Mouse (Mus musculus): Measurements from ENCODE around the gene Bri3bp. TPM values are rescaled to one million over a fixed set of nuclear protein-coding genes. Genes with fewer than 3 reads are reported as not detected.
"Not testable (repeated sequence)": the region's sequence is repeated elsewhere in the genome, so short reads cannot be mapped to it uniquely, and the experiment has no call there.

Bri3bp gene
- polyA plus RNA-seq, 1 experiment from 2014 or later = 31.8 TPM

GRCm38 (mm10) chr5:125407910-125408575, 33.3 kb upstream of the Bri3bp start:
- H3K4me2 ChIP-seq (ENCODE audit: low read depth, low read length) = no peak overlapping the region
- H3K4me3 ChIP-seq (replicated peaks; ENCODE audit: low read length) = no peak overlapping the region
- no peak for ATAC-seq (ENCODE audit: insufficient read depth, low FRiP score)
- H3K27ac ChIP-seq (ENCODE audit: low read length) = no peak overlapping the region
- 66% methylated on average over 14 of the region's 14 CpGs for WGBS
- H3K36me3 ChIP-seq (ENCODE audit: control insufficient read depth, insufficient read depth, low read length) = no peaks in the 10 kb centered on the region
- H3K27me3 ChIP-seq (ENCODE audit: control insufficient read depth, insufficient read depth, low read length) = no peaks in the 10 kb centered on the region
- no peaks in the 10 kb centered on the region for H3K9me3 ChIP-seq (replicated peaks; ENCODE audit: control insufficient read depth, low read length)
- H3K9ac ChIP-seq (ENCODE audit: low read length) = no peak overlapping the region
- peaks cover 18% of the 10 kb centered on the region for H3K4me1 ChIP-seq (ENCODE audit: control insufficient read depth, insufficient read depth, low read length)

- H3K4me2 ChIP-seq (ENCODE audit: low read depth, low read length) = peak overlapping the region; percentile 57
- under 1% methylated on average over 13 of the region's 13 CpGs for WGBS
- no peaks in the 10 kb centered on the region for H3K9me3 ChIP-seq (replicated peaks; ENCODE audit: control insufficient read depth, low read length)
- peak overlapping the region; percentile 59; the same call in 1 of the 2 replicates for H3K9ac ChIP-seq (ENCODE audit: low read length)
- peak overlapping the region; percentile 48 for H3K4me3 ChIP-seq (replicated peaks; ENCODE audit: low read length)
- H3K27ac ChIP-seq (ENCODE audit: low read length) = 0 out of 2 replicates have a peak overlapping the region, but pooled peaks have one; percentile 34
- peak; percentile 38; the same call in 1 of the 2 replicates for ATAC-seq (ENCODE audit: insufficient read depth, low FRiP score)
- H3K36me3 ChIP-seq (ENCODE audit: control insufficient read depth, insufficient read depth, low read length) = no peaks in the 10 kb centered on the region
- H3K4me1 ChIP-seq (ENCODE audit: control insufficient read depth, insufficient read depth, low read length) = peaks cover 18% of the 10 kb centered on the region
- no peaks in the 10 kb centered on the region for H3K27me3 ChIP-seq (ENCODE audit: control insufficient read depth, insufficient read depth, low read length)
These were observed 32.5 kb upstream of the Bri3bp start for GRCm38 (mm10) chr5:125408842-125409241.

GRCm38 (mm10) chr5:125409348-125410090, 31.8 kb upstream of the Bri3bp start:
- H3K4me2 ChIP-seq (ENCODE audit: low read depth, low read length) = peak overlapping the region; percentile 57
- peak overlapping the region; percentile 48 for H3K4me3 ChIP-seq (replicated peaks; ENCODE audit: low read length)
- ATAC-seq (ENCODE audit: insufficient read depth, low FRiP score) = no peak
- H3K36me3 ChIP-seq (ENCODE audit: control insufficient read depth, insufficient read depth, low read length) = no peaks in the 10 kb centered on the region
- H3K4me1 ChIP-seq (ENCODE audit: control insufficient read depth, insufficient read depth, low read length) = peaks cover 18% of the 10 kb centered on the region
- H3K9ac ChIP-seq (ENCODE audit: low read length) = peak overlapping the region; percentile 59; the same call in 1 of the 2 replicates
- WGBS = 11% methylated on average over 20 of the region's 20 CpGs
- no peaks in the 10 kb centered on the region for H3K9me3 ChIP-seq (replicated peaks; ENCODE audit: control insufficient read depth, low read length)
- no peaks in the 10 kb centered on the region for H3K27me3 ChIP-seq (ENCODE audit: control insufficient read depth, insufficient read depth, low read length)
- H3K27ac ChIP-seq (ENCODE audit: low read length) = 0 out of 2 replicates have a peak overlapping the region, but pooled peaks have one; percentile 34

GRCm38 (mm10) chr5:125411972-125412530, 29.3 kb upstream of the Bri3bp start:
- 62% methylated on average over 5 of the region's 5 CpGs for WGBS
- H3K9me3 ChIP-seq (replicated peaks; ENCODE audit: control insufficient read depth, low read length) = no peaks in the 10 kb centered on the region
- ATAC-seq (ENCODE audit: insufficient read depth, low FRiP score) = no peak
- H3K27ac ChIP-seq (ENCODE audit: low read length) = no peak overlapping the region
- no peak overlapping the region for H3K4me3 ChIP-seq (replicated peaks; ENCODE audit: low read length)
- no peaks in the 10 kb centered on the region for H3K27me3 ChIP-seq (ENCODE audit: control insufficient read depth, insufficient read depth, low read length)
- peaks cover 13% of the 10 kb centered on the region for H3K4me1 ChIP-seq (ENCODE audit: control insufficient read depth, insufficient read depth, low read length)
- no peak overlapping the region for H3K4me2 ChIP-seq (ENCODE audit: low read depth, low read length)
- no peak overlapping the region for H3K9ac ChIP-seq (ENCODE audit: low read length)
- H3K36me3 ChIP-seq (ENCODE audit: control insufficient read depth, insufficient read depth, low read length) = peaks cover 16% of the 10 kb centered on the region; the same call in 1 of the 2 replicates

GRCm38 (mm10) chr5:125412536-125412935, 28.8 kb upstream of the Bri3bp start:
- not testable (repeated sequence) for H3K4me1 ChIP-seq (ENCODE audit: control insufficient read depth, insufficient read depth, low read length); ATAC-seq (ENCODE audit: insufficient read depth, low FRiP score); H3K4me3 ChIP-seq (replicated peaks; ENCODE audit: low read length); H3K4me2 ChIP-seq (ENCODE audit: low read depth, low read length); H3K9ac ChIP-seq (ENCODE audit: low read length); H3K9me3 ChIP-seq (replicated peaks; ENCODE audit: control insufficient read depth, low read length); H3K27me3 ChIP-seq (ENCODE audit: control insufficient read depth, insufficient read depth, low read length); H3K27ac ChIP-seq (ENCODE audit: low read length)
- peaks cover 16% of the 10 kb centered on the region; the same call in 1 of the 2 replicates for H3K36me3 ChIP-seq (ENCODE audit: control insufficient read depth, insufficient read depth, low read length)
- WGBS = 87% methylated on average over 8 of the region's 8 CpGs

- Histone ChIP-seq H3K9ac (ENCODE audit: low read length) (no peak overlapping the region), H3K27ac (ENCODE audit: low read length) (no peak overlapping the region), H3K9me3 (replicated peaks; ENCODE audit: control insufficient read depth, low read length) (no peaks in the 10 kb centered on the region), H3K4me2 (ENCODE audit: low read depth, low read length) (no peak overlapping the region), H3K4me1 (ENCODE audit: control insufficient read depth, insufficient read depth, low read length) (peaks cover 9% of the 10 kb centered on the region), H3K4me3 (replicated peaks; ENCODE audit: low read length) (no peak overlapping the region), H3K36me3 (ENCODE audit: control insufficient read depth, insufficient read depth, low read length) (peaks cover 20% of the 10 kb centered on the region; the same call in 1 of the 2 replicates), H3K27me3 (ENCODE audit: control insufficient read depth, insufficient read depth, low read length) (no peaks in the 10 kb centered on the region)
- 82% methylated on average over 4 of the region's 4 CpGs for WGBS
- no peak for ATAC-seq (ENCODE audit: insufficient read depth, low FRiP score)
These were observed 27.6 kb upstream of the Bri3bp start for GRCm38 (mm10) chr5:125413763-125414162.

GRCm38 (mm10) chr5:125416183-125416582, 25.2 kb upstream of the Bri3bp start:
- no peak overlapping the region for H3K4me2 ChIP-seq (ENCODE audit: low read depth, low read length)
- H3K9me3 ChIP-seq (replicated peaks; ENCODE audit: control insufficient read depth, low read length) = no peaks in the 10 kb centered on the region
- H3K4me3 ChIP-seq (replicated peaks; ENCODE audit: low read length) = no peak overlapping the region
- H3K27ac ChIP-seq (ENCODE audit: low read length) = no peak overlapping the region
- WGBS = 89% methylated on average over 8 of the region's 8 CpGs
- H3K36me3 ChIP-seq (ENCODE audit: control insufficient read depth, insufficient read depth, low read length) = peaks cover 33% of the 10 kb centered on the region
- no peaks in the 10 kb centered on the region for H3K27me3 ChIP-seq (ENCODE audit: control insufficient read depth, insufficient read depth, low read length)
- H3K9ac ChIP-seq (ENCODE audit: low read length) = no peak overlapping the region
- H3K4me1 ChIP-seq (ENCODE audit: control insufficient read depth, insufficient read depth, low read length) = no peaks in the 10 kb centered on the region
- ATAC-seq (ENCODE audit: insufficient read depth, low FRiP score) = no peak

GRCm38 (mm10) chr5:125418636-125419035, 22.7 kb upstream of the Bri3bp start:
- H3K27me3 ChIP-seq (ENCODE audit: control insufficient read depth, insufficient read depth, low read length) = no peaks in the 10 kb centered on the region
- H3K9me3 ChIP-seq (replicated peaks; ENCODE audit: control insufficient read depth, low read length) = no peaks in the 10 kb centered on the region
- H3K4me1 ChIP-seq (ENCODE audit: control insufficient read depth, insufficient read depth, low read length) = no peaks in the 10 kb centered on the region
- no peak for ATAC-seq (ENCODE audit: insufficient read depth, low FRiP score)
- WGBS = 90% methylated on average over 12 of the region's 12 CpGs
- H3K4me3 ChIP-seq (replicated peaks; ENCODE audit: low read length) = no peak overlapping the region
- H3K4me2 ChIP-seq (ENCODE audit: low read depth, low read length) = no peak overlapping the region
- no peak overlapping the region for H3K9ac ChIP-seq (ENCODE audit: low read length)
- H3K36me3 ChIP-seq (ENCODE audit: control insufficient read depth, insufficient read depth, low read length) = peaks cover 46% of the 10 kb centered on the region
- no peak overlapping the region for H3K27ac ChIP-seq (ENCODE audit: low read length)

GRCm38 (mm10) chr5:125419124-125419523, 22.2 kb upstream of the Bri3bp start:
- H3K9me3 ChIP-seq (replicated peaks; ENCODE audit: control insufficient read depth, low read length) = no peaks in the 10 kb centered on the region
- H3K27me3 ChIP-seq (ENCODE audit: control insufficient read depth, insufficient read depth, low read length) = no peaks in the 10 kb centered on the region
- WGBS = 81% methylated on average over 11 of the region's 11 CpGs
- no peak for ATAC-seq (ENCODE audit: insufficient read depth, low FRiP score)
- H3K36me3 ChIP-seq (ENCODE audit: control insufficient read depth, insufficient read depth, low read length) = peaks cover 51% of the 10 kb centered on the region
- no peak overlapping the region for H3K4me2 ChIP-seq (ENCODE audit: low read depth, low read length)
- no peaks in the 10 kb centered on the region for H3K4me1 ChIP-seq (ENCODE audit: control insufficient read depth, insufficient read depth, low read length)
- no peak overlapping the region for H3K27ac ChIP-seq (ENCODE audit: low read length)
- no peak overlapping the region for H3K9ac ChIP-seq (ENCODE audit: low read length)
- H3K4me3 ChIP-seq (replicated peaks; ENCODE audit: low read length) = no peak overlapping the region
